Mouse (Mus musculus): ENCODE measurements around the gene Fbxl18.

GRCm38 (mm10) chr5:142841372-142842136, 53.7 kb downstream of the Fbxl18 start:
- TF ChIP-seq CTCF (IDR thresholded peaks at IDR 0.05; ENCODE audit: control insufficient read depth, insufficient read depth, low read length) = no peak
- TF ChIP-seq POLR2A (IDR thresholded peaks at IDR 0.05; ENCODE audit: borderline replicate concordance, control insufficient read depth, low read depth, low read length) = no peak
